Mouse (Mus musculus) hindbrain, embryonic 13.5 days (tissue): ENCODE measurements around the gene Ankrd61. TPM values are rescaled to one million over a fixed set of nuclear protein-coding genes. Genes with fewer than 3 reads are reported as not detected.

Experiments used
- ATAC-seq: fragments of 200-750 bp; cut with Nextera tagmentation; 2 replicates; pipeline ENCODE4 v1.8.0; 2017; ENCODE audit warnings: moderate TSS enrichment; ENCODE audit not compliant: low FRiP score
- H3K27ac ChIP-seq: fragments of 300-500 bp; sonication (generic); 2 replicates; pipeline ENCODE4 v1.5.1; 2015; ENCODE audit warnings: inconsistent platforms, mild to moderate bottlenecking, moderate library complexity
- H3K27me3 ChIP-seq: fragments of 300-500 bp; sonication (generic); 2 replicates; pipeline ENCODE4 v1.6.1; 2015; ENCODE audit warnings: mild to moderate bottlenecking, inconsistent platforms
- H3K36me3 ChIP-seq: fragments of 300-500 bp; sonication (generic); 2 replicates; pipeline ENCODE4 v1.6.1; 2015; ENCODE audit warnings: mild to moderate bottlenecking, inconsistent platforms
- H3K4me1 ChIP-seq: fragments of 300-500 bp; sonication (generic); replicated peaks from 2 replicates; pipeline ENCODE4 v1.6.1; 2015; ENCODE audit warnings: inconsistent platforms
- H3K4me2 ChIP-seq: fragments of 300-500 bp; sonication (generic); 2 replicates; pipeline ENCODE4 v1.6.1; 2015; ENCODE audit warnings: inconsistent platforms, mild to moderate bottlenecking, moderate library complexity
- H3K4me3 ChIP-seq: fragments of 300-500 bp; sonication (generic); 2 replicates; pipeline ENCODE4 v1.5.1; 2015; ENCODE audit warnings: mild to moderate bottlenecking, inconsistent platforms
- H3K9ac ChIP-seq: fragments of 300-500 bp; sonication (generic); 2 replicates; pipeline ENCODE4 v1.6.1; 2015; ENCODE audit warnings: mild to moderate bottlenecking, inconsistent platforms
- H3K9me3 ChIP-seq: fragments of 300-500 bp; sonication (generic); 2 replicates; pipeline ENCODE4 v1.6.1; 2016; ENCODE audit warnings: inconsistent platforms
- WGBS: fragments of 180-500 bp; shearing (Covaris S2); methylation state at CpG from one replicate; pipeline ENCODE4 v1.1.7; 2015; 5-methylcytosine and 5-hydroxymethylcytosine counted together
- polyA plus RNA-seq: library from polyadenylated mRNA; unstranded; fragments of >200 nt; fragmentation: Nextera tagmentation; extraction: Ambion mirVana; gene quantifications from 2 replicates; pipeline ENCODE4 v1.2.1, GENCODE M21; 2015

Gene Ankrd61
- polyA plus RNA-seq, 1 experiment from 2014 or later = 0.66 TPM

DNA sequence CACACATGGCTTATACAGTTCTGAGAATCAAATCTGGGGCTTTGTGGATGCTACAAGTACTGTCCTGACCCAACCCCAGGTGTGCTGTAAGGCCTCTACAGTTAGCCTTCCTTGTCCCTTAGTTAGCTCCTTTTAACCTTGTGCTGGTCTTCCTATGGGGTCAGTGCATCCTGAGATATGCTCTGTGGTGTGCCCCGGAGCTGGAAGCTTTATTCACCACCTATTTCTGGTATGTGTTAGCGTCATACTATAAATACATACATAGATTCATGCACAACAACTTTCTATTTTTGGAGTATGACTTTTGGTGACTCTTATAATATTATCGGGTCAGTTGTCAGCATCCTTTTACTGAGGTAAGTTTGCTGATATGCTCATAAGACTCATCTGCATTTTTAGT, 12.2 kb downstream of the Ankrd61 start:
- no peaks in the 10 kb centered on the region for H3K27me3 ChIP-seq
- no peak for ATAC-seq
- H3K4me1 ChIP-seq = no peaks in the 10 kb centered on the region
- H3K9me3 ChIP-seq = no peaks in the 10 kb centered on the region
- no peak overlapping the region for H3K27ac ChIP-seq
- H3K36me3 ChIP-seq = peaks cover 99% of the 10 kb centered on the region
- WGBS = 97% methylated on average over 3 of the region's 3 CpGs
- H3K4me2 ChIP-seq = no peak overlapping the region
- H3K4me3 ChIP-seq = no peak overlapping the region
- H3K9ac ChIP-seq = no peak overlapping the region

DNA sequence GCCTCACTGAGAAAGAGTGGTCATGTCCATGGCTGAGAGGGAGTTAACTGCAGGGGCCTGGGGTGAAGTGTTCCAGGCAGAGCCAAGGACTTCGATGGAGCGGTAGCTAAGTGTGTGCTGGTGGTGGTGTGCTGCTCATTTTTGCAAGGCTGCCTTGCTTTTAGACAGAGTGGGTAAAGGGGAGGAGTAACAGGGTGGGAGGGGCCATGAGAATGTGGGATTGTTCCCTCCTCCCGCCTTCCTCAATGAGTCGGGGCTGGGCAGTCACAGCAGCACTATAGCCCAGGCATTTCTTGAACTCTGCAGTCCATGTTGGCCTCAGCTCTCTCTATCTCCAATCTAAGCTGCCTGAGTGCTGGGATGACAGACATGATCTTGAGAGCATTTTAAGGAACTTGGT, 22.9 kb downstream of the Ankrd61 start:
- H3K4me2 ChIP-seq = no peak overlapping the region
- 71% methylated on average over 4 of the region's 4 CpGs for WGBS
- peaks cover 77% of the 10 kb centered on the region for H3K36me3 ChIP-seq

DNA sequence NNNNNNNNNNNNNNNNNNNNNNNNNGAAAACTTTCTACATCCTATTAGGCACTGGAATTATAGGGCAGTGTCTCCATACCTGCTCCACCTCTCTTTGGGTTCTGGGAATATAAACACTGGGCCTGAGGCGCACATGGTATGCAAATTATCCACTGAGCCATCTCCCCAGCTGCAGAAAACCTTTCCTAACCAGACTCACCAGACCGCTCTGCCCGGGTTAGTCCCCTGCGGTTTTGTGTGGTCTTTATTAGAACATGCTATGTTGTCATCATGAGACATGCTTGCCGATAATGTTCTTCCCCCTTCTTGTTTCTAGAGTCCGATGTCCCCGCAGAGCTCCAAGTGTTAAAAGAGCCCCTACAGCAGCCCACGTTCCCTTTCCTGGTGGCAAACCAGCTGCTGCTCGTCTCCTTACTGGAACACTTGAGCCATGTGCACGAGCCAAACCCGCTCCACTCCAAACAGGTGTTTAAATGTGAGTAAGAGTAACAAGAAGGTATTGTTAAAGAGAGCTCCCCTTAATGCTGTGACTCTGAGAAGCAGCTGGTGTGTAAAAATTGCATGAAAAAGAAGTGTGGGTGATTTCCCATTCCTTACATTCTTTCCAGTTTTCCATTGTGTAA, 25.8 kb downstream of the Ankrd61 start:
- Histone ChIP-seq H3K27me3 (no peaks in the 10 kb centered on the region), H3K9me3 (no peaks in the 10 kb centered on the region), H3K27ac (no peak overlapping the region), H3K9ac (no peak overlapping the region), H3K36me3 (peaks cover 49% of the 10 kb centered on the region), H3K4me3 (no peak overlapping the region), H3K4me1 (no peaks in the 10 kb centered on the region), H3K4me2 (no peak overlapping the region)
- ATAC-seq = no peak
- WGBS = 91% methylated on average over 11 of the region's 11 CpGs

More for the DNA sequence above, 22.9 kb downstream of the Ankrd61 start:
- no peaks in the 10 kb centered on the region for H3K27me3 ChIP-seq
- no peaks in the 10 kb centered on the region for H3K4me1 ChIP-seq
- H3K9me3 ChIP-seq = no peaks in the 10 kb centered on the region
- H3K4me3 ChIP-seq = no peak overlapping the region
- no peak overlapping the region for H3K27ac ChIP-seq
- ATAC-seq = no peak
- no peak overlapping the region for H3K9ac ChIP-seq

Other genes starting within 250 kb of the Ankrd61 start
- gene Usp42, start 165.4 kb downstream of the Ankrd61 start, polyA plus RNA-seq = 28.6 and 29.3 TPM in 2 replicates
- 45.5 and 50.3 TPM in 2 replicates for gene Eif2ak1, start 79.9 kb downstream of the Ankrd61 start, polyA plus RNA-seq
- gene Aimp2, start 12.2 kb upstream of the Ankrd61 start, polyA plus RNA-seq = 82.8 and 83.2 TPM in 2 replicates
- gene Pms2, start 12.3 kb upstream of the Ankrd61 start, polyA plus RNA-seq = 26.8 and 33.1 TPM in 2 replicates
- gene Gm42421, start 30.5 kb upstream of the Ankrd61 start, polyA plus RNA-seq = 1.9 and 2.4 TPM in 2 replicates
- 3.1 and 3.2 TPM in 2 replicates for gene Rsph10b, start 35.4 kb upstream of the Ankrd61 start, polyA plus RNA-seq
- gene Ccz1, start 117.2 kb upstream of the Ankrd61 start, polyA plus RNA-seq = 80.9 and 88.5 TPM in 2 replicates
- gene Ocm, start 129.0 kb upstream of the Ankrd61 start, polyA plus RNA-seq = 0.70 TPM in 1 of 2 replicates, not detected in the other
- gene Lmtk2, start 202.8 kb upstream of the Ankrd61 start, polyA plus RNA-seq = 7.2 and 7.5 TPM in 2 replicates